Comparison of ENCODE assay signal across 25 mouse cellular contexts in genomic region chr13:117842366-117842765, GRCm38 (mm10).
DNase-seq lines count a peak whose midpoint lies in the region; ATAC-seq lines count a peak whose summit lies in the region.
"Had no signal": no experiment of that assay in that cellular context is flagged by ENCODE, and none has a peak within 500 bp of the region (broad histone marks: within the 10 kb centered on the region; RNA-seq: fewer than 3 reads in every experiment).

No protein-coding gene starts in this region.

- no peaks in the 10 kb centered on the region for H3K9me3 ChIP-seq in heart, embryonic 10.5 days
- H3K9me3 ChIP-seq: embryonic facial prominence, embryonic 13.5 days; heart, embryonic 15.5 days; liver, embryonic 12.5 days; megakaryocyte, embryonic 14.5 days; midbrain, embryonic 12.5 days; stomach, embryonic 15.5 days had no signal

- H3K36me3 ChIP-seq in heart, embryonic 10.5 days, result no peaks in the 10 kb centered on the region
- H3K36me3 ChIP-seq: embryonic facial prominence, embryonic 13.5 days; heart, embryonic 15.5 days; liver, embryonic 12.5 days; midbrain, embryonic 12.5 days; stomach, embryonic 15.5 days had no signal

- H3K4me3 ChIP-seq in heart, embryonic 10.5 days, result no peak overlapping the region
- H3K4me3 ChIP-seq: embryonic facial prominence, embryonic 13.5 days; heart, adult 2 months; heart, embryonic 15.5 days; liver, embryonic 12.5 days; megakaryocyte, embryonic 14.5 days; midbrain, embryonic 12.5 days; stomach, embryonic 15.5 days had no signal

- no peaks in the 10 kb centered on the region for H3K4me1 ChIP-seq in heart, embryonic 10.5 days
- H3K4me1 ChIP-seq: embryonic facial prominence, embryonic 13.5 days; heart, embryonic 15.5 days; liver, embryonic 12.5 days; megakaryocyte, embryonic 14.5 days; midbrain, embryonic 12.5 days; stomach, embryonic 15.5 days had no signal

- H3K27me3 ChIP-seq in heart, embryonic 10.5 days (ENCODE audit: insufficient read depth, poor library complexity, severe bottlenecking), result no peaks in the 10 kb centered on the region
- H3K27me3 ChIP-seq: embryonic facial prominence, embryonic 13.5 days; heart, embryonic 15.5 days; liver, embryonic 12.5 days; megakaryocyte, embryonic 14.5 days; midbrain, embryonic 12.5 days; stomach, embryonic 15.5 days had no signal

- no peak for DNase-seq in frontal cortex, postnatal 10 days (ENCODE audit: low spot score in 2 of 2)
- peak; percentile 7 for DNase-seq in cerebellum, adult 11 months
- peak; percentile 16 for DNase-seq in cerebellum, adult 8-10 months
- DNase-seq in cerebellum, postnatal 25 days, result peak; percentile 20 to 38
- no peak for DNase-seq in adrenal gland, adult 2 months
- DNase-seq in heart, embryonic 10.5 days (ENCODE audit: low spot score), result no peak
- no peak for DNase-seq in left cerebral cortex, adult 9 months (ENCODE audit: low spot score in 2 of 2)
- DNase-seq: adrenal gland, postnatal 36 days; heart, adult 2 months; kidney, adult 9 months; kidney, postnatal 25 days; left cerebral cortex, postnatal 4 days; liver, postnatal 0 days; lung, postnatal 36 days; retina, postnatal 1 day; right cerebral cortex, postnatal 14 days had no signal

- peak; percentile 57; the same call in 1 of the 2 replicates for ATAC-seq in frontal cortex, adult (ENCODE audit: low TSS enrichment)
- ATAC-seq: CD4-positive, CD25-positive, alpha-beta regulatory T cell, adult 4 months; intestine, postnatal 0 days; liver, embryonic 12.5 days; liver, postnatal 0 days had no signal

- H3K27ac ChIP-seq in heart, embryonic 10.5 days, result no peak overlapping the region
- H3K27ac ChIP-seq: embryonic facial prominence, embryonic 13.5 days; heart, adult 2 months; heart, embryonic 15.5 days; liver, embryonic 12.5 days; midbrain, embryonic 12.5 days; stomach, embryonic 15.5 days had no signal

Comparison
In these comparisons a context has a peak if more than half of its experiments do, and no peak if none do; other contexts are left out.
1. DNase-seq: peak in cerebellum, adult 11 months (single experiment), cerebellum, adult 8-10 months (single experiment) and cerebellum, postnatal 25 days (2 of 2); none in frontal cortex, postnatal 10 days (0 of 2), adrenal gland, adult 2 months (single experiment), heart, embryonic 10.5 days (single experiment) and left cerebral cortex, adult 9 months (0 of 2).